Mouse (Mus musculus): ENCODE results near the gene 4930402F06Rik. TPM values are rescaled to one million over a fixed set of nuclear protein-coding genes. Genes with fewer than 3 reads are reported as not detected.

Gene 4930402F06Rik
- polyA plus RNA-seq, 1 experiment from 2014 or later: not detected

GRCm38 (mm10) chr2:35379306-35379705, 17.7 kb downstream of the 4930402F06Rik start:
- no peak overlapping the region for H3K9ac ChIP-seq (ENCODE audit: low read length)
- ATAC-seq (ENCODE audit: low read depth): no peak
- 0 out of 2 replicates have a peak, but pooled peaks cover 3% of the 10 kb centered on the region for H3K4me1 ChIP-seq (replicated peaks; ENCODE audit: control insufficient read depth, insufficient read depth, low read length)
- no peak overlapping the region for H3K4me3 ChIP-seq (ENCODE audit: low read length)
- no peaks in the 10 kb centered on the region for H3K27me3 ChIP-seq (ENCODE audit: control insufficient read depth, insufficient read depth, low read depth, low read length)
- no peak overlapping the region for H3K27ac ChIP-seq (ENCODE audit: low read length)
- H3K4me2 ChIP-seq (ENCODE audit: low read depth, low read length): no peak overlapping the region
- no peaks in the 10 kb centered on the region for H3K36me3 ChIP-seq (ENCODE audit: control insufficient read depth, insufficient read depth, low read length)
- no peaks in the 10 kb centered on the region for H3K9me3 ChIP-seq (ENCODE audit: control insufficient read depth, low read length)
- 59% methylated on average over 9 of the region's 9 CpGs for WGBS

GRCm38 (mm10) chr2:35377600-35377999, 19.4 kb downstream of the 4930402F06Rik start:
- H3K27me3 ChIP-seq (ENCODE audit: control insufficient read depth, insufficient read depth, low read depth, low read length): no peaks in the 10 kb centered on the region
- H3K9me3 ChIP-seq (ENCODE audit: control insufficient read depth, low read length): no peaks in the 10 kb centered on the region
- no peak overlapping the region for H3K9ac ChIP-seq (ENCODE audit: low read length)
- H3K4me1 ChIP-seq (replicated peaks; ENCODE audit: control insufficient read depth, insufficient read depth, low read length): 0 out of 2 replicates have a peak, but pooled peaks cover 3% of the 10 kb centered on the region
- no peak overlapping the region for H3K4me2 ChIP-seq (ENCODE audit: low read depth, low read length)
- WGBS: 17% methylated on average over 6 of the region's 6 CpGs
- no peaks in the 10 kb centered on the region for H3K36me3 ChIP-seq (ENCODE audit: control insufficient read depth, insufficient read depth, low read length)
- H3K4me3 ChIP-seq (ENCODE audit: low read length): no peak overlapping the region
- ATAC-seq (ENCODE audit: low read depth): no peak
- H3K27ac ChIP-seq (ENCODE audit: low read length): no peak overlapping the region

GRCm38 (mm10) chr2:35373003-35373402, 24.0 kb downstream of the 4930402F06Rik start:
- 14% methylated on average over 3 of the region's 3 CpGs for WGBS
- Histone ChIP-seq H3K36me3 (ENCODE audit: control insufficient read depth, insufficient read depth, low read length) (no peaks in the 10 kb centered on the region), H3K27ac (ENCODE audit: low read length) (no peak overlapping the region), H3K27me3 (ENCODE audit: control insufficient read depth, insufficient read depth, low read depth, low read length) (no peaks in the 10 kb centered on the region), H3K4me2 (ENCODE audit: low read depth, low read length) (no peak overlapping the region), H3K4me3 (ENCODE audit: low read length) (no peak overlapping the region), H3K9me3 (ENCODE audit: control insufficient read depth, low read length) (no peaks in the 10 kb centered on the region), H3K9ac (ENCODE audit: low read length) (no peak overlapping the region), H3K4me1 (replicated peaks; ENCODE audit: control insufficient read depth, insufficient read depth, low read length) (0 out of 2 replicates have a peak, but pooled peaks cover 3% of the 10 kb centered on the region)
- ATAC-seq (ENCODE audit: low read depth): no peak

- Histone ChIP-seq H3K4me3 (ENCODE audit: low read length) (no peak overlapping the region), H3K27me3 (ENCODE audit: control insufficient read depth, insufficient read depth, low read depth, low read length) (no peaks in the 10 kb centered on the region), H3K4me2 (ENCODE audit: low read depth, low read length) (no peak overlapping the region), H3K9ac (ENCODE audit: low read length) (no peak overlapping the region), H3K9me3 (ENCODE audit: control insufficient read depth, low read length) (no peaks in the 10 kb centered on the region), H3K27ac (ENCODE audit: low read length) (no peak overlapping the region), H3K4me1 (replicated peaks; ENCODE audit: control insufficient read depth, insufficient read depth, low read length) (no peaks in the 10 kb centered on the region), H3K36me3 (ENCODE audit: control insufficient read depth, insufficient read depth, low read length) (no peaks in the 10 kb centered on the region)
- no peak for ATAC-seq (ENCODE audit: low read depth)
Measured at GRCm38 (mm10) chr2:35370686-35371085, 26.3 kb downstream of the 4930402F06Rik start.

GRCm38 (mm10) chr2:35367629-35368028, 29.3 kb downstream of the 4930402F06Rik start, which contains the start of gene 4930568D16Rik:
TSS of gene 4930568D16Rik (minus strand) at chr2:35367729.
- H3K27me3 ChIP-seq (ENCODE audit: control insufficient read depth, insufficient read depth, low read depth, low read length): no peaks in the 10 kb centered on the region
- no peak within 1 kb of the TSS for H3K9ac ChIP-seq (ENCODE audit: low read length)
- no peak for ATAC-seq (ENCODE audit: low read depth)
- no peak within 1 kb of the TSS for H3K4me2 ChIP-seq (ENCODE audit: low read depth, low read length)
- H3K4me1 ChIP-seq (replicated peaks; ENCODE audit: control insufficient read depth, insufficient read depth, low read length): no peaks in the 10 kb centered on the region
- peaks cover 2% of the 10 kb centered on the region; the same call in 1 of the 2 replicates for H3K9me3 ChIP-seq (ENCODE audit: control insufficient read depth, low read length)
- no peak within 1 kb of the TSS for H3K27ac ChIP-seq (ENCODE audit: low read length)
- WGBS: 47% methylated on average over 2 of the region's 2 CpGs
- H3K36me3 ChIP-seq (ENCODE audit: control insufficient read depth, insufficient read depth, low read length): no peaks in the 10 kb centered on the region
- no peak within 1 kb of the TSS for H3K4me3 ChIP-seq (ENCODE audit: low read length)

- no peaks in the 10 kb centered on the region for H3K9me3 ChIP-seq (ENCODE audit: control insufficient read depth, low read length)
- no peak overlapping the region for H3K9ac ChIP-seq (ENCODE audit: low read length)
- no peak overlapping the region for H3K4me2 ChIP-seq (ENCODE audit: low read depth, low read length)
- H3K27me3 ChIP-seq (ENCODE audit: control insufficient read depth, insufficient read depth, low read depth, low read length): no peaks in the 10 kb centered on the region
- H3K4me3 ChIP-seq (ENCODE audit: low read length): no peak overlapping the region
- peak; percentile 70 for ATAC-seq (ENCODE audit: low read depth)
- no peaks in the 10 kb centered on the region for H3K36me3 ChIP-seq (ENCODE audit: control insufficient read depth, insufficient read depth, low read length)
- 40% methylated on average over 5 of the region's 5 CpGs for WGBS
- no peak overlapping the region for H3K27ac ChIP-seq (ENCODE audit: low read length)
- no peaks in the 10 kb centered on the region for H3K4me1 ChIP-seq (replicated peaks; ENCODE audit: control insufficient read depth, insufficient read depth, low read length)
Measured at GRCm38 (mm10) chr2:35349184-35349583, 47.8 kb downstream of the 4930402F06Rik start.

- Histone ChIP-seq H3K9me3 (ENCODE audit: control insufficient read depth, low read length) (no peaks in the 10 kb centered on the region), H3K4me1 (replicated peaks; ENCODE audit: control insufficient read depth, insufficient read depth, low read length) (no peaks in the 10 kb centered on the region), H3K27me3 (ENCODE audit: control insufficient read depth, insufficient read depth, low read depth, low read length) (no peaks in the 10 kb centered on the region), H3K9ac (ENCODE audit: low read length) (no peak overlapping the region), H3K36me3 (ENCODE audit: control insufficient read depth, insufficient read depth, low read length) (no peaks in the 10 kb centered on the region), H3K4me3 (ENCODE audit: low read length) (no peak overlapping the region), H3K27ac (ENCODE audit: low read length) (no peak overlapping the region), H3K4me2 (ENCODE audit: low read depth, low read length) (no peak overlapping the region)
- 58% methylated on average over 2 of the region's 2 CpGs for WGBS
- no peak for ATAC-seq (ENCODE audit: low read depth)
Measured at GRCm38 (mm10) chr2:35345984-35346383, 51.0 kb downstream of the 4930402F06Rik start.

- Histone ChIP-seq H3K9me3 (ENCODE audit: control insufficient read depth, low read length) (no peaks in the 10 kb centered on the region), H3K9ac (ENCODE audit: low read length) (no peak overlapping the region), H3K27ac (ENCODE audit: low read length) (no peak overlapping the region), H3K4me2 (ENCODE audit: low read depth, low read length) (no peak overlapping the region), H3K4me3 (ENCODE audit: low read length) (no peak overlapping the region), H3K27me3 (ENCODE audit: control insufficient read depth, insufficient read depth, low read depth, low read length) (no peaks in the 10 kb centered on the region), H3K36me3 (ENCODE audit: control insufficient read depth, insufficient read depth, low read length) (no peaks in the 10 kb centered on the region), H3K4me1 (replicated peaks; ENCODE audit: control insufficient read depth, insufficient read depth, low read length) (0 out of 2 replicates have a peak, but pooled peaks cover 2% of the 10 kb centered on the region)
- WGBS: 63% methylated on average over 3 of the region's 3 CpGs
- ATAC-seq (ENCODE audit: low read depth): no peak
Measured at GRCm38 (mm10) chr2:35342605-35343004, 54.4 kb downstream of the 4930402F06Rik start.

- no peak overlapping the region for H3K9ac ChIP-seq (ENCODE audit: low read length)
- peaks cover 18% of the 10 kb centered on the region for H3K4me1 ChIP-seq (replicated peaks; ENCODE audit: control insufficient read depth, insufficient read depth, low read length)
- H3K27me3 ChIP-seq (ENCODE audit: control insufficient read depth, insufficient read depth, low read depth, low read length): no peaks in the 10 kb centered on the region
- WGBS: 43% methylated on average over 6 of the region's 6 CpGs
- no peak overlapping the region for H3K4me2 ChIP-seq (ENCODE audit: low read depth, low read length)
- peak overlapping the region; percentile 65; the same call in 1 of the 2 replicates for H3K27ac ChIP-seq (ENCODE audit: low read length)
- ATAC-seq (ENCODE audit: low read depth): no peak
- H3K9me3 ChIP-seq (ENCODE audit: control insufficient read depth, low read length): no peaks in the 10 kb centered on the region
- no peak overlapping the region for H3K4me3 ChIP-seq (ENCODE audit: low read length)
- H3K36me3 ChIP-seq (ENCODE audit: control insufficient read depth, insufficient read depth, low read length): no peaks in the 10 kb centered on the region
Measured at GRCm38 (mm10) chr2:35338707-35339106, 58.3 kb downstream of the 4930402F06Rik start.

GRCm38 (mm10) chr2:35338036-35338435, 58.9 kb downstream of the 4930402F06Rik start:
- no peaks in the 10 kb centered on the region for H3K27me3 ChIP-seq (ENCODE audit: control insufficient read depth, insufficient read depth, low read depth, low read length)
- no peaks in the 10 kb centered on the region for H3K9me3 ChIP-seq (ENCODE audit: control insufficient read depth, low read length)
- ATAC-seq (ENCODE audit: low read depth): no peak
- no peak overlapping the region for H3K4me3 ChIP-seq (ENCODE audit: low read length)
- peak overlapping the region; percentile 65; the same call in 1 of the 2 replicates for H3K27ac ChIP-seq (ENCODE audit: low read length)
- H3K4me2 ChIP-seq (ENCODE audit: low read depth, low read length): no peak overlapping the region
- peaks cover 18% of the 10 kb centered on the region for H3K4me1 ChIP-seq (replicated peaks; ENCODE audit: control insufficient read depth, insufficient read depth, low read length)
- no peak overlapping the region for H3K9ac ChIP-seq (ENCODE audit: low read length)
- H3K36me3 ChIP-seq (ENCODE audit: control insufficient read depth, insufficient read depth, low read length): no peaks in the 10 kb centered on the region
- 50% methylated on average over 1 of the region's 1 CpGs for WGBS

Data from lung, embryonic 16.5 days (tissue).